Mouse (Mus musculus) C2C12 (cell line): ENCODE results near the gene Fbxo21. TPM values are rescaled to one million over a fixed set of nuclear protein-coding genes. Genes with fewer than 3 reads are reported as not detected.

Experiments used
- H3K27me3 ChIP-seq: one replicate; pipeline ENCODE4 v1.6.1; 2011; ENCODE audit not compliant: control insufficient read depth, insufficient read depth, insufficient read length
- H3K36me3 ChIP-seq: one replicate; pipeline ENCODE4 v1.6.1; 2011; ENCODE audit not compliant: control insufficient read depth, insufficient read depth
- H3K4me3 ChIP-seq: one replicate; pipeline ENCODE4 v1.5.1; 2011; ENCODE audit warnings: mild to moderate bottlenecking, control low read depth; ENCODE audit not compliant: poor library complexity, insufficient read depth, severe bottlenecking
- H3K79me2 ChIP-seq: one replicate; pipeline ENCODE4 v1.6.1; 2011; ENCODE audit not compliant: control insufficient read depth, insufficient read depth
- H3K79me3 ChIP-seq: one replicate; pipeline ENCODE4 v1.6.1; 2011; ENCODE audit warnings: low read depth, control low read depth
- H3ac ChIP-seq: one replicate; pipeline ENCODE3; 2011; ENCODE audit warnings: low read depth; ENCODE audit not compliant: control insufficient read depth, insufficient read length
- CEBPB ChIP-seq: IDR thresholded peaks from one replicate; pipeline ENCODE4 v1.6.1; 2011; ENCODE audit warnings: low read depth, mild to moderate bottlenecking, control low read depth, moderate library complexity
- CTCF ChIP-seq: IDR thresholded peaks from one replicate; pipeline ENCODE4 v1.5.1; 2011; ENCODE audit not compliant: control insufficient read depth, insufficient read depth, insufficient read length
- FOSL1 ChIP-seq: IDR thresholded peaks from one replicate; pipeline ENCODE4 v1.8.0; 2011; ENCODE audit warnings: mild to moderate bottlenecking, low read length; ENCODE audit not compliant: poor library complexity, insufficient read depth, severe bottlenecking
- MAX ChIP-seq: IDR thresholded peaks from one replicate; pipeline ENCODE4 v1.6.1; 2011; ENCODE audit warnings: mild to moderate bottlenecking, control low read depth
- MYOD1 ChIP-seq: IDR thresholded peaks from one replicate; pipeline ENCODE4 v1.6.1; 2011; ENCODE audit warnings: low read depth; ENCODE audit not compliant: control insufficient read depth, insufficient read length
- MYOG ChIP-seq: IDR thresholded peaks from one replicate; pipeline ENCODE4 v1.6.1; 2011; ENCODE audit not compliant: control insufficient read depth, insufficient read length; ENCODE audit errors: extremely low read depth
- USF1 ChIP-seq: IDR thresholded peaks from one replicate; pipeline ENCODE4 v1.6.1; 2011; ENCODE audit warnings: low read depth, mild to moderate bottlenecking, control low read depth, moderate library complexity
- polyA plus RNA-seq: library from polyadenylated mRNA; unstranded; fragments of >200 nt; fragmentation: generic; extraction: Trizol; gene quantifications from one replicate; pipeline ENCODE4 v1.2.1, GENCODE M21; 2012; ENCODE audit warnings: missing spikeins

The Fbxo21 gene
- polyA plus RNA-seq, 1 experiment = 16.0 TPM

DNA sequence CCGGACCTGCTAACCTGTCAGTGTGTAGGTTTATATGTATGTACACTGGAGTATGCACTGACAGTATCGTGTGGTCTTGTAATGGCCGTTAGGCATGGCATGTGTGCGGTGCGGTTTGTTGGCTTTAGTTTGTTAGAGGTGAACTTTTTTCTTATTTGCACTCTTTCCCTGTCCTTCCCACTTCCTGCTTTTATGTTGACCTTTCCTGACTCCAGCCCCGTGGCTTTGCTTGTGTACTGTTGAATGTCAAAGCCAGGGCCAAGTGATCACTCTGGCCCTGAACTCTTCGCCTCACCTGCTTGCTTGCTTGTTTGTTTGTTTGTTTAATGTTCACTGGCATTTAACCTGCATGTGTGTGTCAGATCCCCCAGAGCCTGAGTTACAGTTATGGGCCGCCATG, 4.4 kb downstream of the Fbxo21 start:
- TF ChIP-seq MYOD1 (no peak), MAX (no peak)
- Histone ChIP-seq H3K79me3 (no peaks in the 10 kb centered on the region), H3K36me3 (no peaks in the 10 kb centered on the region), H3K79me2 (no peaks in the 10 kb centered on the region), H3K4me3 (no peak overlapping the region), H3ac (no peak overlapping the region), H3K27me3 (no peaks in the 10 kb centered on the region)

DNA sequence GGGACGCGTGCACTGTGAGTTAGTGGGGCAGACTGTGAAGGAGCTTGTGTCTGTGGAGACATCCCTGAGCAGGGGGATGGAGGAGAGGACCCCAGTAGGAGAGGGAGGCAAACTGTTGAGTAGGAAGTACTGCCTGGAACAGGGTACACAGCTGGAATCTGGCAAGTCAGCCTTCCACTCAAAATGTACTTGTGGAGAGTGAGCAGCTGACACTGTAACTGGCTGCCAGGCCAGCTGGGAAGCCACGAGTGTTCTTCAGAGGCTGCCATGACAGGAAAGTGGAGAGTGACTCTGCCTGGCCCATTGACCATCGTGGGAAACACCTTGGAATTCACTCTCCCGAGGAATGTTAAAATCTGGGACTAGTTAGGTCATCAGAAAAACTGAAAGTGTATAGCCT, 5.4 kb downstream of the Fbxo21 start:
- TF ChIP-seq USF1 (no peak), MYOG (no peak), CEBPB (no peak), MYOD1 (no peak), CTCF (no peak), MAX (no peak), FOSL1 (no peak)
- no peaks in the 10 kb centered on the region for H3K27me3 ChIP-seq
- H3K79me2 ChIP-seq = no peaks in the 10 kb centered on the region
- no peak overlapping the region for H3K4me3 ChIP-seq
- no peak overlapping the region for H3ac ChIP-seq
- peaks cover 9% of the 10 kb centered on the region for H3K36me3 ChIP-seq
- no peaks in the 10 kb centered on the region for H3K79me3 ChIP-seq

DNA sequence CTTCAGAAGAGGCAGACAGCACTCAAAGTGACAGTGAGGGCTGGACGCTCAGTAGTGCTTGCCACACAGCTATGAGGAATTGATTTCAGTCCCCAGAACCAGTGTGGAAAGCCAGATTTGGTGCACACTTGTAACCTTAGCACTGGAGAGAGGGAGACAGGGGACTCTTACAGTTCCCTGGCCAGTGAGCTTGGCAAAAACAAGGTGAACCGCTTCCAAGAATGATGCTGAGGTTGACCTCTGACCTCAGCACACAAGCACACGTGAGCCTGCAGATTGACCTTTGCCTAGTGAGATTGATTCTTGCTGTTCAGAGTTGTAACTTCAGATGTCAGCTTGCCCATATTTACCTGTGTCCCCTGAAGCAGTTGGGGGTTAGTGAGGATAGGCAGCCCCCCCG, 9.8 kb downstream of the Fbxo21 start:
- no peak overlapping the region for H3K4me3 ChIP-seq
- H3K36me3 ChIP-seq = peaks cover 25% of the 10 kb centered on the region
- no peaks in the 10 kb centered on the region for H3K79me3 ChIP-seq
- no peaks in the 10 kb centered on the region for H3K27me3 ChIP-seq
- no peaks in the 10 kb centered on the region for H3K79me2 ChIP-seq
- TF ChIP-seq MYOD1 (no peak), MAX (no peak), MYOG (no peak), FOSL1 (no peak), CEBPB (no peak), USF1 (no peak), CTCF (no peak)
- no peak overlapping the region for H3ac ChIP-seq

DNA sequence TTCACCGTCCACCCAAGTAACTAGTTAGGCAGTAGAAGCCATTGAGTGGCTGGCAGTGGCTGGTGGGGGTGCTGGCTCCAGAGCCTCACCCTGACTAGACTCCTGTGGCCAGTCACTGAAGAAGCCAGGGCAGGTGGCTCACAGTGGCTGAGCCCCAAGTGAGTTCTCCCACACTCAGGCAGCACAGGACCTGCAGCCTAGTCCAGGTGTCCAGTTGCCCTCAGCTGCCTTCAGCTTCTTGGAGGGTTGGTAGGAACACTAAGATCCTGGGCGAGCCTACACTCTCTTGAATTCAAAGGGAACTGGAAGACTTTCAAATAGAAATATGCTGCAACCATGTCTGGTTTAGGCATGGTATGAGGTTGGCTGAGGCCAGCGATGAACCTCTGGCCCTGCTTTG, 11.4 kb downstream of the Fbxo21 start:
- no peaks in the 10 kb centered on the region for H3K79me2 ChIP-seq

DNA sequence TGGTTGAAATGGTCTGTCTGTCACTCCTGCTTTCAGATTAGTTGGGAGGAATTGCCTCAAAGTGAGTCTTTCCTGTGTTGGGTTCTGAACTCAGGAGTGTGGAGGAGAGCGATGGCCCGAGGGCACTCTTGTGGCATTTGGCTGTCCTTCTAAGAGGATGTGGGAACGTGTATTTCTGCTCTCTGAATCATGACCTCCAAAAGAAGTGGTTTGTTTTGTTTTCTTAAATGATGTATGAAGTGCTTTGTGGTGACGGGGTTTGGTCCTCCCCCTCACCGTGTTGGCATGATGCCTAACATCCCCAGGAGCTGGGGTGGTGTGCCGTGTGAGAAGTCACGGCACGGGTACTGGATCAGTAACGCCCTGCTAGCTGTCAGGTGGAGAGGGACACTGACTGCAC, 11.8 kb downstream of the Fbxo21 start:
- no peak overlapping the region for H3K4me3 ChIP-seq
- H3ac ChIP-seq = no peak overlapping the region
- no peaks in the 10 kb centered on the region for H3K79me2 ChIP-seq
- no peak for TF ChIP-seq CEBPB
- H3K27me3 ChIP-seq = no peaks in the 10 kb centered on the region
- H3K79me3 ChIP-seq = no peaks in the 10 kb centered on the region
- peaks cover 27% of the 10 kb centered on the region for H3K36me3 ChIP-seq

More for the DNA sequence above, 11.4 kb downstream of the Fbxo21 start:
- H3K4me3 ChIP-seq = no peak overlapping the region
- TF ChIP-seq MYOD1 (no peak), USF1 (no peak), MYOG (no peak), MAX (no peak), CEBPB (no peak)
- peaks cover 27% of the 10 kb centered on the region for H3K36me3 ChIP-seq
- H3K27me3 ChIP-seq = no peaks in the 10 kb centered on the region
- no peak overlapping the region for H3ac ChIP-seq
- H3K79me3 ChIP-seq = no peaks in the 10 kb centered on the region

DNA sequence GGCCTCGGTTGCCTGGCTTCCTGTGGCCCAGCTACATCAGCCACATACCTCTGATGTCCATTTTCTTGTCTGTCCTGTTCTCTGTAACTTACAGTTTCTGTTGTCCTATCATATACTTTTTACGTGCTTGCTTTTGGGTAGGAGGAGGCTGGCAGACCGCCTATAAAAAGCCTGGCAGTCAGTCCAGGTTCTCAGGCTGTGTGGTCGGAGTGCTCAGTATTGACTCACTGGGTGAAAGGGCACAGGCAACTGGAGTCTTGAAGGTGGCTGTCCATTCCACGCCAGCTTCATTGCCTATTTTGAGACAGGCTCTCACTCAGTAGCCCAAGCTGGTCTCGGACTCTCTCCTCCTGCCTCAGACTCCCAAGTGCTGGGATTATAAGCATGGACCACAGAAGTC, 13.2 kb downstream of the Fbxo21 start:
- Histone ChIP-seq H3K27me3 (no peaks in the 10 kb centered on the region), H3K36me3 (peaks cover 34% of the 10 kb centered on the region), H3K4me3 (no peak overlapping the region), H3K79me2 (no peaks in the 10 kb centered on the region), H3K79me3 (no peaks in the 10 kb centered on the region), H3ac (no peak overlapping the region)
- TF ChIP-seq MYOG = no peak

DNA sequence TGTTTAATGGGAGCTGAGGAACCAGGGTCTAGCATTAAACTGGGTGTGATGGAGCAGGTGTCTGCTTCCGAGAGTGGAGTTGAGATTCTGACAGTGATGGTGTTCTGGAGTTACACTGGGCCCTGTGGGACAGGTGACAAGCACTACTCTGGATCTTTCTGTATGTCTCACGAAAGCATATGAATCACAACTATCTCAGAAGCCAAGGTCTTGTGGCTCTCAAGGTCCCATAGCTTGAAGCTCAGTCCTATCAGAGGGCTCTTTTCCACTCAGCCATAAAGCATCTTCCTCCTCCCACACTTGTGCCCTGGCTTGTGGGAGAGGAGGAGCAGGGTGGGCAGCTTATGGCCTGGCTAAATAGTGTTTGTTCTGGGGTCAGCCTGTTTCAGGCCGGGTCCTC, 14.4 kb downstream of the Fbxo21 start:
- peaks cover 36% of the 10 kb centered on the region for H3K36me3 ChIP-seq
- H3K79me2 ChIP-seq = no peaks in the 10 kb centered on the region
- H3K79me3 ChIP-seq = no peaks in the 10 kb centered on the region
- H3K4me3 ChIP-seq = no peak overlapping the region
- H3K27me3 ChIP-seq = no peaks in the 10 kb centered on the region
- TF ChIP-seq CTCF (no peak), MAX (no peak), USF1 (no peak), CEBPB (no peak), FOSL1 (no peak), MYOG (no peak), MYOD1 (no peak)
- no peak overlapping the region for H3ac ChIP-seq
